Mouse (Mus musculus) heart, embryonic 12.5 days (tissue): Measurements from ENCODE around the gene Scgb1b18. TPM values are rescaled to one million over a fixed set of nuclear protein-coding genes. Genes with fewer than 3 reads are reported as not detected.
"Not testable (repeated sequence)": the region's sequence is repeated elsewhere in the genome, so short reads cannot be mapped to it uniquely, and the experiment has no call there.

Experiments
- ATAC-seq: fragments of 200-750 bp; cut with Nextera tagmentation; 2 replicates; pipeline ENCODE4 v1.8.0; 2017; ENCODE audit warnings: moderate TSS enrichment, moderate library complexity; ENCODE audit not compliant: insufficient number of reproducible peaks, low FRiP score
- H3K27ac ChIP-seq: fragments of 300-500 bp; sonication (generic); 2 replicates; pipeline ENCODE4 v1.5.1; 2016; ENCODE audit warnings: mild to moderate bottlenecking, moderate library complexity; ENCODE audit not compliant: poor library complexity, severe bottlenecking
- H3K27me3 ChIP-seq: fragments of 300-500 bp; sonication (generic); replicated peaks from 2 replicates; pipeline ENCODE4 v1.6.1; 2016; ENCODE audit warnings: mild to moderate bottlenecking, moderate library complexity
- H3K36me3 ChIP-seq: fragments of 300-500 bp; sonication (generic); 2 replicates; pipeline ENCODE4 v1.6.1; 2016; ENCODE audit warnings: mild to moderate bottlenecking, moderate library complexity
- H3K4me1 ChIP-seq: fragments of 300-500 bp; sonication (generic); replicated peaks from 2 replicates; pipeline ENCODE4 v1.6.1; 2016; ENCODE audit warnings: mild to moderate bottlenecking
- H3K4me2 ChIP-seq: fragments of 300-500 bp; sonication (generic); 2 replicates; pipeline ENCODE4 v1.6.1; 2016; ENCODE audit warnings: mild to moderate bottlenecking, moderate library complexity
- H3K4me3 ChIP-seq: fragments of 300-500 bp; sonication (generic); 2 replicates; pipeline ENCODE4 v1.5.1; 2016; ENCODE audit warnings: mild to moderate bottlenecking
- H3K9ac ChIP-seq: fragments of 300-500 bp; sonication (generic); 2 replicates; pipeline ENCODE4 v1.6.1; 2016; ENCODE audit warnings: mild to moderate bottlenecking, moderate library complexity
- H3K9me3 ChIP-seq: fragments of 300-500 bp; sonication (generic); replicated peaks from 2 replicates; pipeline ENCODE4 v1.6.1; 2016; ENCODE audit warnings: mild to moderate bottlenecking, moderate library complexity
- WGBS: fragments of 180-500 bp; shearing (Covaris S2); methylation state at CpG from one replicate; pipeline ENCODE4 v1.1.7; 2016; 5-methylcytosine and 5-hydroxymethylcytosine counted together
- polyA plus RNA-seq: library from polyadenylated mRNA; unstranded; fragments of >200 nt; fragmentation: Nextera tagmentation; extraction: Ambion mirVana; gene quantifications from 2 replicates; pipeline ENCODE4 v1.2.1, GENCODE M21; 2016

The Scgb1b18 gene
- polyA plus RNA-seq: not detected in 2 replicates

GRCm38 (mm10) chr7:33185268-33185667, at the start of gene Scgb1b18:
TSS of gene Scgb1b18 (plus strand) at chr7:33185568.
- not testable (repeated sequence) for H3K9me3 ChIP-seq, H3K4me2 ChIP-seq, H3K27ac ChIP-seq, H3K27me3 ChIP-seq, H3K4me1 ChIP-seq, H3K9ac ChIP-seq, ATAC-seq, H3K4me3 ChIP-seq, H3K36me3 ChIP-seq
- WGBS: no CpG with 5 or more reads among the region's 2 CpGs

DNA sequence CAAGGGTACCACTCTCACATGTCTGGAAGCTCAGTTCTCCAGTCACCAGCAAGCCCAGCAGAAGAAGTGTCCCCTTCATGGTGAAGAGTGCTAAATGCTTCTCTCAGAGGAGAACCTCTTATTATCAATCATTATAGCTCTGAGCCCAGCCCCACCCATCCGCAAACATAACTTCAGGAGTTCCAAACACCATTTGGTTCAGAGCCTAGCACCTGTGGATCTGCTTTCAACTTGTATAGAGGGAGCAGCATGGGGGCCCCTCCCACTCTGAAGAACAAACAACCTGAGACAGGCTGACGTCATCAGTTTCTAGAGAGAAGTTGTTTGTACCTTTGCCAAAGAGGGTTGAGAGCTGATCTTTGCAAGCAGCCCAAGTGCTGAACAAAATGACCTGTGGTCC, 11.6 kb upstream of the Scgb1b18 start, which contains the start of gene Scgb2b18:
TSS of gene Scgb2b18 (minus strand) at position 101 of the 400 bp plus-strand sequence.
- not testable (repeated sequence) for H3K9me3 ChIP-seq, H3K4me3 ChIP-seq, H3K27me3 ChIP-seq, H3K9ac ChIP-seq, H3K4me2 ChIP-seq, H3K36me3 ChIP-seq, H3K4me1 ChIP-seq, ATAC-seq, H3K27ac ChIP-seq
- 64% methylated on average over 2 of the region's 2 CpGs for WGBS

Other genes starting within 250 kb of the Scgb1b18 start
- gene Scgb2b17, start 129.0 kb upstream of the Scgb1b18 start, polyA plus RNA-seq: not detected in 2 replicates
- gene Scgb1b17, start 122.1 kb upstream of the Scgb1b18 start, polyA plus RNA-seq: not detected in 2 replicates
- not detected in 2 replicates for gene Scgb2b18, start 11.7 kb upstream of the Scgb1b18 start, polyA plus RNA-seq
- not detected in 2 replicates for gene Scgb2b19, start 94.8 kb downstream of the Scgb1b18 start, polyA plus RNA-seq
- not detected in 2 replicates for gene Scgb1b19, start 101.7 kb downstream of the Scgb1b18 start, polyA plus RNA-seq
- gene Scgb2b20, start 180.8 kb downstream of the Scgb1b18 start, polyA plus RNA-seq: not detected in 2 replicates
- gene Scgb1b20, start 187.7 kb downstream of the Scgb1b18 start, polyA plus RNA-seq: not detected in 2 replicates